Mouse (Mus musculus): ENCODE data around the gene Zfp444.
A peak's percentile ranks its signal among the peaks of the same experiment; 100 is the strongest.
"Not testable (repeated sequence)": the region's sequence is repeated elsewhere in the genome, so short reads cannot be mapped to it uniquely, and the experiment has no call there.

The Zfp444 gene

DNA sequence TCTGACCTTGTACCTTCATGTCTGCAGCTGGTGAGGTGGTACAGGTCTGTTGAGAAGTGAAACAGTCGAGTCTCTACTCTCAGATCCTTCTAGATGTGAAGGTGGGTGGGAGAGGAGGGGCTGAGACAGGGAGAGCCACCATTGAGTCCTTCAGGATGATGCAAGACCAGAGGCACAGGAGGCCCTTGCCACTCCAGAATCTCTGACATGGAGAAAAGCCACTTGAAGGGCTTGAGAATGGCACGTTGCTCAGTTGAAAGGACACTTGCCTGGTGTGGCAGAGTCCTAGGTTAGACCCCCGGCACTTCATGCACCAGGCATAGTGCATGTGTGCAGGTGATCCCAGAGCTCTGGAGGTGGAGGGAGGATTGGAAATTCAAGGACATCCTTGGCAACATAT, 10.5 kb upstream of the Zfp444 start:
- no peak for DNase-seq (ENCODE audit: low spot score)

DNA sequence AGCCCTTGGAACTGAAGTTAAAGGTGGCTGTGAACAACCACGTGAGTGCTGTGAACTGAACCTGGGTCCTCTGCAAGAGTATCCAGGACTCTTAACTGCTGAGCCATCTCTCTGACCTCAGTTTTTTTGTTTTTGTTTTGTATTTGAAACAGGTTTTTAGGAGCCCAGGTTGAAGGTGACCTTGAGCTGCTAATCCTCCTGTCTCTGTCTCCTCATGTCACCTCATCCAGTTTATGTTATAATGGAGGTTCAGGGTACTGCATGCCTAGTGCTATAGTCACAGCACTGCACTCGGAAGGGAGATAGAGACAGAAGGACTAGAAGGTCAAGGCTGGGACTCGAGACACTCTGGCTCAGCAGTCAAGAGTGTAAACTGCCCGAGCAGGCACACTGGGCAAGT, 9.9 kb upstream of the Zfp444 start:
- DNase-seq (ENCODE audit: low spot score), result no peak

DNA sequence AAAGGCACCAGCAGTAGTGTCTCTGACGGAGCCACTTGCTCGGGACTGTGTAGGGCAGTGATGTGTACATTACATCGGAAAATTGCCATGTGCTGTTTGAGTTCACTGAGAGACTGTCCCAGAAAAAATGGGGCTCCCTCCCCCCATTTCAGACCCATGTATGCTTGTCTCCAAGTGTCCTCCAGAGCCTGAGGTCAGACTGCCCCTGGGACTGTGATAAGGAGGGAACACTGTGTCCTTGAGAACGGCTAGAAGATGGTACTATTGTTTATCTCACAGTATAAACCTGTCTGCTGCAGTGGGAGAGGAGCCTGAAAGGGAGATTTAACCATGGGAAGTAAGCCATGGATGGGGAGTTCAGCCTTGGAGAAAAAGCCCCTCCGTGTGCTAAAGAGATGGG, 7.4 kb upstream of the Zfp444 start:
- no peak for DNase-seq (ENCODE audit: low spot score)

DNA sequence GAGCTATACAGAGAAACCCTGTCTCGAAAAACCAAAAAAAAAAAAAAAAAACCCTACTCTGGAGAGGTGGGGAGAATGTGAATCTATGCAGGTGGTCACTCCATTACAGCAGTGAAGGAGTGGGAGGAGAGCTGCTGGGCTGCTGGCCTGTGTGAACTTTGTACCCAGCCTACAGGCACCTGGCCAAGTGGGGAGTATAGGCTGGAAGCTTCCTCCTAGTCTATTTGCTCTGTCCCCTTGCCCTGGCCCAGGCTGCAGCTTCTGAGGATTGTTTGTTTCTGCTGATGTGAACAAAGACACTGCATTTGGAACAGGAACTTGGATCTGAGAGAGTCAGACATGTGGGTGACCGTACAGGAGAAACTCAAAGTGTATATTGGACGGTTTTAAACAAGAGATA, 2.6 kb upstream of the Zfp444 start:
- no peak for DNase-seq (ENCODE audit: low spot score)

DNA sequence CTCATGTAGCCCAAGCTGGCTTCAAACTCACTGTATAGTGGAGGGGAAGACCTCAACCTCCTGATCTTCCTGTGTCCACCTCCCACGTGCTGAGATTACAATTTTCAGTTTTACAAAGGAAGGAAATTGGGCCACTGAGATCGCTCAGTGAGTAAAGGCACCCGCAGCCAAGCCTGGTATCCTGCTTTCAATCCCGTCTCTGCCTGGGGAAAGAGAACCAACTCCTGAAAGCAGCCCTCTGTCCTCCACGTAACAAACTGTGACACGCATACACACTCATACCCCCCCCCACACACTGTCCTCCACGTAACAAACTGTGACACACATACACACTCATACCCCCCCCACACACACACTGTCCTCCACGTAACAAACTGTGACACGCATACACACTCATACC, 1.6 kb upstream of the Zfp444 start:
- DNase-seq (ENCODE audit: low spot score), result no peak

DNA sequence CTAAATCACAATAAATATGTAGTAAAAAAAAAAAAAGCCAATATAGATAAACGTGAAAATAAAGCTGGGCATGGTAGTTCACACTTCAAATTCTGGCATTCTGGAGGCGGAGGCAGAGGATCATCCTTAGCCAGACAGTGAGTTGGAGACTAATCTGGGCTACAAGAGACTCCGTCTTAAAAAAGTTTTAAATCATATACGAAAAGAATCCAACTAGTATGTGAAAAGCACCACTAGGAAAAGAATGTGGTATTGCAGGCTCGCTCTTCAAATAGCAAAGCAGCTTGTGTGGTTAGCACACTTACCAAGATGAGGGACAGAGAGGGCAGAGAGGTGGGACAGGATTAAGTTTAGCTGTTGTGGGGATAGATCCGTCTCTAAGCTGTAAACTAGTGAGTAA, 1.2 kb upstream of the Zfp444 start:
- peak; percentile 16 for DNase-seq (ENCODE audit: low spot score)

DNA sequence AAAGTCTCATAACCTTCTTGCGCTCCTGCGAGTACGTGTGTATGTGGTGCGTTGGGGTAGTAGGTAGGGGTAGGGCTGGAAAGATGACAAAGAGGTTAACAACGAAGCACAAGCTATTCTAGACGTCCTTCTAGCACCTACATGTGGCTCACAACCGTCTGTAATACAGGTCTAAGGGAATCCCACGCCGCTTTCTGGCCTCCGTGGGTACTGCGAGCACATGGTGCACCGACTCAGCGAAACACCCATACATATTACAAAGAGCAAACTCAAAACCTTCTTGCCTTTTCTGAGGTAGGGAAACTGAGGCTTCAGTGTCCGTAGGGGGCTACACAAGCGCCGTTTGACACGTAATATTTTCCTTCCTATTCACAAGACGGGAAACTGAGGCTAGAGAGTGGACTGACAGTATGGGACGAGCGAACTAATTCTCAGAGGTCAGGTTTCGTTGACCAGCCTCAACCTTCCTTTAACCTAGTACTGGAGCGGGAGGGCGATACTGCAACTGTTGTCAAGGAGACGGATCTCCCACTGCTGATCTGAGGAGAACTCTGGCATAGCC, 501 bp upstream of the Zfp444 start:
- DNase-seq (ENCODE audit: low spot score), result peak; percentile 82

DNA sequence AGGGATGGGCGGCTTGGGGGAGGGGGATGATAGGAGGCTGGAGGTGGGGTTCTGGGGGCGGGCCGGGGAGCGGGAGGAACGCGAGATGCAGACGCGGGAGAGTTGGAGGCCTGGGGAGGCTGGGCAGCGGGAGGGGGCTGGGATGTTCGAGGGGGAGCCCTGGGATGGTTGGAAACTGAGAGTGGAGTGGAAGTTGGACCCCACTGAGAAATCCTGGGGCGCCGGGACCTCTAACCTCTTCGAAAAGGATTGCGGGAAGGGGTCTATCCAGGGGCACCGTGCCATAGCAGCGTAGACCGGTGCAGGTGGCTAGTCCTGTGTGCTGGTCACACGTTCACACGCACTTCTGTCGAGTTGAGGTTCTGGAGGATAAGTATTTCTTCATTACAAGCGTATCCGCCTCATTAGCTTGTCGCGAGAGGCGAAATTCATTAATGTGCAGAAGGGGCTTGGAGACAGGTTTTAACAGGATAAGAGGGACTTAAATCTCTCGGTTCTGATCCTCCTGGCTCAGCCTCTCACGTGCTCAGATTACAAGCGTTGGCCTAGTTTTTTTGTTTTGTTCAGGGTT, 733 bp downstream of the Zfp444 start:
- peak; percentile 55 for DNase-seq (ENCODE audit: low spot score)

DNA sequence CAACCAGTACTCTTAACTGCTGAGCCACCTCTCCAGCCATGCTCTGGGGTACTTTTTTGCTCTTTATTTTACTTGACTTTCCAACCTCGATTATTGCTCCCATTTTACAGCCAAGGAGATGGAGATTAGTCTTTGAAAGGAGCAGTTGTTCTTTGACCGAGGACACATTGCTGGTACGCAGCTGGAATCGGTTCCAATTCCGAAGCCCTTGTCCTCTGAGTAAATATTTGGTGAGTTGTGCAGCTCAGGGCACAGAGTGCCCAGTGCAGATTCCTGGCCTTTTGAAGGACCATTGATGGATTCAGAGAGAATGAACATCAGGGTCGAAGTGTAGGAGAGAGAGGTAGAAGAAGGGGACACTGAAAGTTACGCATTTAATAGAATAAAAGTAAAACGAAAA, 1.8 kb downstream of the Zfp444 start:
- DNase-seq (ENCODE audit: low spot score), result no peak

DNA sequence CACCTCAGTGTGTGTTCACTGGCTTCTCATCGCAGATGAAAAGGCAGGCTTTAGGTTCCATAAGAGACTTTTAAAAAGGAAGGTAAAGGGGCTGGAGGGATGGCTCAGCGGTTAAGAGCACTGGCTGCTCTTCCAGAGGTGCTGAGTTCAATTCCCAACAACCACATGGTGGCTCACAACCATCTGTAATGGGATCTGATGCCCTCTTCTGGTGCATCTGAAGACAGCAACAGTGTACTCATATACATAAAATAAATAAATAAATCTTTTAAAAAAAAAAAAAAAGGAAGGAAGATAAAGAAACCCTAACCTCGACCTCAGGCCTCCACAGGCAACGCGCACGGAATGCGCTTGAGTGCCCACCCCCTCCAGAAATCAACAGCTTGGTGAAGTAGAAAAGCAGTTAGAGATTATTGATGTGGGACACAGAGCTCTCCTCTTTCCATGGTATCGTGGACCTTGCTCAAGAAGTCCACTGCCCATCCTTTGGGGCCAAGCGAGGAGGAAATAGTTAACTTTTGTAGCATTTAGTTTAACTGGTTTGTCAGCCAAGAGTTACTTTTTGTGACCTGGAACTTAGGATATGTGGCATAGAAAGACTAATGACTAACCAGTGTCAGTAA, 2.5 kb downstream of the Zfp444 start:
- DNase-seq (ENCODE audit: low spot score), result not testable (repeated sequence)

DNA sequence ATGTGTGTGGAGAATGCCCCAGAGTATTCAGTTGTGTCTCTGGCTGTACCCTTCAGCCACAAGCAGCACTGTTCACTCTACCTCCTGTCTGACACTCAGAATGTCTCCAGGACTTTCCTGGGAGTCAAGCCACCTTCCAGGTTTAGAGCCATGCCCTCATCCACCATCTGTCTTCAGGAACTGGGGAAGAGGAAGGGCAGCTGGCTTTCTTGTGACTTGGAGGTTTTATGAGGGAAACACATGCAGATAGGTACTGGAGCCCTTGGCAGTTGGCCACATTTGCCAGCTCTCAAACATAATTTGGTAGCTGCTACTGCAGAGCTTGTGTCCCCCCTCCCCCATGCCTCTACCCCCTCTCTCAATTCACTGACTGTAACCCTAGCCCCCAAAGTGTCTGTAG, 7.0 kb downstream of the Zfp444 start:
- no peak for DNase-seq (ENCODE audit: low spot score)

DNA sequence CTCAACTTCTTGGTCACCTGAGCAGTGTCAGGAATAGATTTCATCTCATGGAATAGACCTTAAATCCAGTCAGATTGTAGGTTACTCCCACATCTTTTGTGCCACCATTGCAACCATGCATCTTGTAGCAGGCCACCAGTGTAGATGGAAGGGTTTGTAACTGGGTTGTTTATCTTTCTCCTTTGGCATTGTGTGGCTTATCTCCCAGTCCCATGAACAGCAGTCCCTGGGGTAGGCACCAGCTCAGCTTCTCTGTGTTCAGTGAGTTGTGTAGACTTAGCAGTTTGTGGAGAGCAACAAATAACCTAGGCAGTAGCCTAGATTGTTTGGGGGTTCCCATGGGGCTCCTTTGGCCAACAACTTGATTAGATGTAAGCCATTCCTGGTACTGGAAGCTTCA, 10.9 kb downstream of the Zfp444 start:
- DNase-seq (ENCODE audit: low spot score), result no peak

DNA sequence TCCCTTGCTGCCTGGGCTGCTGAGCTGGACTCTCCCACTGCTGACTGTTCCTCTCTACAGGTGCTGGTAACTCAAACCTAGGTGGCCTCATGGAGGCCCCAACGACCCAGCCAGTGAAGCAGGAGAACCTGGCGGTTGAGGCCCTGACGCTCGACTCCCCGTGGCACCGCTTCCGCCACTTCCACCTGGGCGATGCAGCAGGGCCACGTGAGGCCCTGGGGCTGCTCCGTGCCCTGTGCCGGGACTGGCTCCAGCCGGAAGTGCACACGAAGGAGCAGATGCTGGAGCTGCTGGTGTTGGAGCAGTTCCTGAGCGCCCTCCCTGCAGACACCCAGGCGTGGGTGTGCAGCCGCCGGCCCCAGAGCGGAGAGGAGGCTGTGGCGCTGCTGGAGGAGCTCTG, 11.8 kb downstream of the Zfp444 start:
- DNase-seq (ENCODE audit: low spot score), result no peak

DNA sequence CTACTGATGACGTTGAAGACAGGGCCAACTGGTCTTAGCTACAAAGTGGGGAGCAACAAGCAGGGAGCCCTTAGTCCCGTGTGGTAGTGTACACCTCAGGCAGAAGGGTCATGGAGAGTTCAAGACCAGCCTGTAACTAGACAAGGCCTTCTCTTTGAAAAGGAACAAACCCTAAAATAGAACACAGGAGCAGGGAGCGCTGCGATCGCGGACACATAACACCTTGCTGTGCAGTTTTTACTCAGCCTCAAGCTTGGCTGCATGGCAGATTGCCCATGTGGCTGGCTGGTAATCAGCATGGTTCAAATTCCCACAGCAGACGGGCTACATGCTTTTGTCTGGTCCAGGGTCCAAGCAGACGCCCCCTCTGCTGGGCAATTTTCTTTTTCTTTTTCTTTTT, 12.5 kb downstream of the Zfp444 start:
- DNase-seq (ENCODE audit: low spot score), result no peak

DNA sequence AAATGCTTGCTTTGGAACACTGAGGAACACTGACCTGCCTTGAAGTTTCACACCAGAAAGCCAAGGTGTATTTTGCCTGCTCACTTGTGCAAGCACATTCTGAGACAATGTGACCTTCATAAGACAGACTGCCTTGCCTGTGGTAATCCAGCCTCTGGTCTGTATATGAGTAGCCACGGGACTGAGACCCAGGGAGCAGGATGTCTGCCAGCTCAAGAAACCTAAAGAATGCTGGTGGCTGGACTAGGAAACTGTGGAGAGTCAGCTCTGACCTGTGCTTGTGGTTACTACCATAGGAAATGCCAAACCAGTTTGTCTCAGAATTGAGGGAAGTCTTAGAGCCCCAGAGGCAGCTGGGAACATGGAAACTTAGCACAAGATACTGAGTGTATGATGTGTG, 13.4 kb downstream of the Zfp444 start:
- DNase-seq (ENCODE audit: low spot score), result no peak

DNA sequence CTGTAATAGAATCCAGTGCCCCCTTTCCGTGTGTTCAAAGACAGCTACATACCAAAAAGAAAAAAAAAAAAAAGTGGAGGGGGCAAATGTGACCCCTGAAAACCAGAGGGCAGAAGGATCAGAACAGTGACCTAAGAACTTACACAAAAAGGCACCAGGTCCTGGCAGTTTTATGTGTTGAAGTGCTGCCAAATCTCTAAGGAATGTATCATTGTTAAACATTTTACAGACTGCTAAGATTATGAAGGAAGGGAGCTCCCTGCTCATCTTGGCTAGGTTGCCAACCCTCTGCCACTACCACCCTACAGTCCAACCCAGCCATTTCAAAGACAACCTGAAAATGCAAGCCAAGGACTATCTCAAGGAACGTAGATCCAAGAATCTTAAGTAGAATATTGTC, 14.2 kb downstream of the Zfp444 start:
- no peak for DNase-seq (ENCODE audit: low spot score)

DNA sequence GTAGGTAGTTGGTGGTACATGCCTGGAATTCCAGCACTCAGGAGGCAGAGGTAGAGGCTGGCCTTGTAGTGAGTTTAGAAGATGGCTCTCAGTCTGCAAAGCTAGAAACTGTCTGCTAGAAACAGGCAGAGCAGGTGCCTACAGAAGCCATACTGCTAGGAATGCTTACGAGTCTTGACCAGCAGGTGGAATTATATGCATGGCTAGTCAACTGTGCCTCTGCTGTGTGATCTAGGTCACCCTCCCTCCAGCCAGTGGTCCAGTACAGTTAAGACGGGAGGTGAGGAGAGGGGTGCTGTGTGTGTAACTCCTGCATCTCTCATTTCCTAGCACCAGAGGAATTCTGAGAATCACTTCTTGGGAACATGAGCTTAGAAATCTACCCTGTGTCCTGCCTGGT, 14.7 kb downstream of the Zfp444 start:
- no peak for DNase-seq (ENCODE audit: low spot score)

DNA sequence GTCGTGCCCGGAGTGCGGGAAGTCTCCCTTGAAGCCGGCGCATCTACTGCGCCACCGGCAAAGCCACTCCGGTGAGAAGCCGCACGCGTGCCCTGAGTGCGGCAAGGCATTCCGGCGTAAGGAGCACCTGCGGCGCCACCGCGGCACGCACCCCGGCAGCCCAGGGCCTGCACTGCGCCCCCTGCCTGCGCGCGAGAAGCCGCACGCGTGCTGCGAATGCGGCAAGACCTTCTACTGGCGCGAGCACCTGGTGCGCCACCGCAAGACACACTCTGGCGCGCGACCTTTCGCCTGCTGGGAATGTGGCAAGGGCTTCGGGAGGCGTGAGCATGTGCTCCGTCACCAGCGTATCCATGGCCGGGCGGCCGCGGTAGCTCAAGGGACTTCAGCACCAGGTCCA, 17.5 kb downstream of the Zfp444 start:
- no peak for DNase-seq (ENCODE audit: low spot score)

DNA sequence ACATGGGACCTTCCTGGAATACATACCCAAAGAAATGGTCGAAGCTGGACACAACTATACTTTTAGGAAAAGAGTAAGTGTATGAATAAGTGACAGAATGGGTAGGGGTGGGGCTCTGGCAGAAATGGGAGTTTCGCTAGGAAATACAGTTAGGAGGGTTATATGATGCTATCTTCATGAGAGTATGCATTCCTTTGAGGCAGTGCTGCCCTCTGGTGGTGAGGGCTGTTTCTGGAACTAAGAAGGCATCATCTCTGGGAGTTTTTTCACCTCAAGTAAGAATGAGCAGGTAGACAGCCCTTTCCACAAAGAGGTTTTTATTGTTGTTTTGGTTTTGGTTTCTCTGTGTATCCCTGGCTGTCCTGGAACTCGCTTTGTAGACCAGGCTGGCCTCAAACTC, 19.4 kb downstream of the Zfp444 start:
- peak; percentile 77 for DNase-seq (ENCODE audit: low spot score)

DNA sequence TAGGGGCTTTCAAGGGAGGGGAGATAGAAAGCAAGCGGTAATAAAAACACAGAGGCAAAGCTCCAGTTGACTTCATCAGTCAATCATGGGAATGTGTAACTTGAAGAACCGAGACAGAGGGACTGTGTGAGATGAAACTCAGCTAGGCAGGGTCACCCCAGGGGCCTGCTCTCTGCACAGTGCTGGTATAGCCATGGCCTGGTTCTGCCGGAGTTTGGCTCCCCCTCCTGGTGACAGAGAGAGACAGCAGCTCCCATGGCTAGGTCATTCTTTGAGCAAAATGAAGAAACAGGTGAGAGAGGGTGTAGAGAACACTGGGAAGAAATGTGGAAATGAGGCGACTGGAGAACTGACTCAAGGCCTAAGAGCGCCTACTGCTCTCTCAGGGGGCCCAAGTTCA, 22.1 kb downstream of the Zfp444 start:
- DNase-seq (ENCODE audit: low spot score), result peak; percentile 59

DNA sequence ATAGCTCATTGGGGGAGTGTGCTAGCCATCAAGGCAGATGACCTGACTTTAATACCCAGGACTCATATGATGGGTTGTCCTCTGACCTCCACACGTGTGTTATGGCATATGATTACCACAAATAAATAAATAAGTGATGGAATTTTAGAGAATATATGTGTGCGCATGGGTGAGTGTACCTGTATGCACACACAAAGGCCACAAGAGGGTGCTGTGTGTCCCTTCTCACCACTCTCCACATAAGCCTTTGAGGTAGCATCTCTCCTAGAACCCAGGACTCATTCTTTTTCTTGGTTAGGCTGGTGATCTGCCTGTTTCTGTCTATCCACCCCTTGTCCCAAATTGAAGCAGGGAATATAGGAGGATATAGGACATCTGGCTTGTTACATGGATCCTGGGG, 23.8 kb downstream of the Zfp444 start:
- DNase-seq (ENCODE audit: low spot score), result no peak

DNA sequence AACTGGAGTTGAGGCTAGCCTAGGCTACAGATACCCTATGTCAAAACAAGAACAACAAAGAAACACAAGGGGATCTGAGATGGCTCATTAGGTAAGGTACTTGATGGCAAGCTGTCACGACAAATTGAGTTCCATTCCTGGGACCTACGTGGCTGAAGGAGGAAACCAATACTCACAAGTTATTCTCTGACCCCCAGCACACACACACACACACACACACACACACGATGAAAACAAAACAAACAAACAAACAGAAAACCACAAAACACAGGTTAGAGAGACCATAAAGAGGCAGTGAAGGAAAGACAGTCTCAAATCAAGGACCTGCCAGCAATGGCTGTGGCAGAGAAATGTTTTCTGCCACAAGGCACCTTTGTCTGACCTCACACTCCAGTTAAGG, 24.8 kb downstream of the Zfp444 start, which contains the start of gene Galp:
TSS of gene Galp (plus strand) at position 301 of the 400 bp plus-strand sequence.
- DNase-seq (ENCODE audit: low spot score), result no peak

DNA sequence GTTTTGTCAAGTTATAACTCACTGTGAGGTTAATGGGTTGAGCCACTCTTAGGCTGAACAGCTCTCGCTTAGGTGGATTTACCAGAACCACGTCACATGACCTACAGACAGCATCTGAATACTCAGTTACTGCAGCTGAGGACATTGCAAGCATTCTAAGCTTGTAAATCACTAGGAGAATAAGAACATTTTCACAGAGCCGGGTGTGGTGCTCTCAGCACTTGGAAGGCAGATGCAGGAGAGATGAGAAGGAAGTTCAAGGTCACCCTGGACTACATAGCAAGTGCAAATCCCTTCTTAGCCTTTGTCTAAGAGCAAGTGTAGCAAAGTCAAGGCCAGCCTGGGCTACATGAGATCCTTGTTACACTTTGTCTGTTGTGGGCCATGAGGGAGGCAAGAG, 32.2 kb downstream of the Zfp444 start:
- no peak for DNase-seq (ENCODE audit: low spot score)

DNA sequence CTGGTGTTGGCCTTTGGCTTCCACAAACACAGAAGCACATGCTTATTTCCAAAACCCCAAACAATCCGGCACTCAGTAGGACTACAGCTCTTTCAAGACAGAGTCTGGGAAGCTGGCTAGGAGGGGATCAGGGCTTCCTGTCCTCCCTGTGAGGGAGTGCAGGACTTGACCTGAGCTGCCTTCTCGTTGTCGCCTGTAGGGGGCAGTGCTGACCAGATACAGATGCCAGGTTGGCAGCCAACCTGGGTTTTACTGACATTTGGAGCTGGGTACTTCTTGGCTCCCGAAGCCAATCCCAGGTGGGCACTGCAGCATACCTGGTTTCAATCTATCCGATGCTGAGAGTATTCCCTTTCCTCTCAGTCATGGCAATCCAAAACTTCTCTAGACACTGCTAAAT, 41.1 kb downstream of the Zfp444 start:
- DNase-seq (ENCODE audit: low spot score), result no peak

Measured in MN1 (cell line).